Mouse (Mus musculus) thymus, postnatal 25 days (tissue): ENCODE measurements around the gene Trim65.
"Not testable (repeated sequence)": the region's sequence is repeated elsewhere in the genome, so short reads cannot be mapped to it uniquely, and the experiment has no call there.

Source experiments
- DNase-seq: peaks from one replicate; pipeline ENCODE4 v3.0.0; 2022

Trim65 gene

DNA sequence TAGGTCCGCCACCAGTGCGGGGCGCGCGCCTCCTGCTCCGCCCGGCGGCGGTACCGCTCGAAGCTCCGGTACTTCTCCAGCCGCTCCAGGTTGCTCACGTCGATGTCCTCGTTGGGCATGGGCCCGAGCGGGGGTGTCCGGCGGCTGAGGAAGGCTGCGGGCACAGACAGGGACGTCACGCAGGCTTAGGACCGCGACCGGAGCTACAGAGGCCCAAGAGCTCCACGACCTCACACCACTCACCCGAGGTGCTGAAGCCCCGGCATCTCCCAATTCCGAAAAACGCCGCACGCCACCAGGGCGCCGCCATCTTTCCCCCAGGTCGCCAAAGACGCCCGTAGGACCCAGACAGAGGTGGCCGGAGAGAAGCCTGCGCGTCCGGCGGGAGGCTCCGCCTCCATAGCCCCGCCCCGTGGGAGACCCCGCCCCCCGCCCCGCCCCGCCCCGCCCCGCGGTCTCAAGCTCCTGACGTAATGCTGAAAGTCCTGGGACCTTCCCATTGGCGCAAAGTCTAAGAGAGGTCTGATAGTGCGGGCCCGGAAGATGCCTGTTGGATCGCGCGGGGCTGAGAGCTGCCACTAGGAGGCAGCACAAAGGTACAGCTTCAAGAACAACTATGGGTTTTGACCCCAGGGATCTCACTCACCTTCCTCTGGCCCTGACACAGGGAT lies 7.7 kb upstream of the Trim65 start, which contains the start of gene Mrpl38:
Gene Mrpl38, minus strand, starts transcription at position 401 of the 671 bp plus-strand sequence.
- peak; percentile 89 for DNase-seq

DNA sequence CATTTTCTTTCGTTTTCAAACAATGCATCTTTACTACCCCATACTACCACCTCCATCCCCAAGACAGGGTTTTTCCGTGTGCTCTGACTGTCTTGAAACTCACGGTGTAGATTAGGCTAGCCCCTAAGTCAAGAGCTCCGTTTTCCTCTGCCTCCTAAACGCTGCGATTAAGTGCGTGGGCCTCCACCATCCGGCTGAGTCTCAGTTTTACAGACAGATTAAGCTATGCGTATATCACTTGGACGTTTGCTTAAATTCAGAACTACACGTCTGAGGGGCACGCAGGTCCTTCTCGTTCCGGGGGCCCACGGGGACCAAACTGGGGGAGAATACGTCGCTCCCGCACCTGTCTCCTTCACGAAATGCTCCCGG lies 7.2 kb upstream of the Trim65 start:
- DNase-seq = no peak

DNA sequence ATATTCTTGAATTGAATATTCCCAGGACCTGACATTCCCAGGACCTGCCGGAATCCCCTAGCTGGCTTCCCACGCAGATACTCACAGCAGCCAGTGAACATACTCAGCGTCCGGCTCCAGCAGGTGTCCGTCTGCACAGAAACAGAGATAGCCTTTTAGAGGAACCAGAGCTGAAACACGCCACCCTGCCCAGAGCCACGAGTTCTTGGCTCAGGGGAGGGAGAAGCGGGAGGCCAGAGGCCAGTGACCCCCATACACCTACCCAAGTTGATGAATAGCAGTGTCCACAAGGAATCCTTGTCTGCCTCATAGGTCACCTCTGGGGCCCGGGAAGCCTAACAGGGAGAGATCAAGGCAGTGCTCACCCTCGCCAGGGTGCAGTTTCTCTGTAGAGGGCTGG lies 3.2 kb upstream of the Trim65 start:
- DNase-seq = no peak

DNA sequence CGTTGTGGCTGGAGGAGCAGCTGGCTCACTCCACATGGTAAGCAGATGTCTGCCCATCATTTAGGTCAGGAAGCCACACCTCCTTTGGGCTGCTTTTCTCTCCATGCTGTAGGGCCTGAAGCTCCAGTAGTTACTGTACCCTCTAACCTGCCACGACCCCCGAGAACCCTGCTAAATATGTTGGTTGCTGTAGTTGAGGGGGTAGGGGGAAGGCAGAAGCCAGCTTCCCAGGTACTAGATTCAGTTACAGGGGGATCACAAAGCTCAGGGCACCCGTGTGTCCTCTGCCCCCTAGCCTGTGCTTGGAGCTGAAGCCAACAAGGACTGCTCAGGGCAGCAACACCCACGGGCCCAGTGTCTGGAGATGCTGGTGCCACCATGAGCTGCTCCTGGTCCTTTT lies 2.6 kb upstream of the Trim65 start:
- DNase-seq = no peak

DNA sequence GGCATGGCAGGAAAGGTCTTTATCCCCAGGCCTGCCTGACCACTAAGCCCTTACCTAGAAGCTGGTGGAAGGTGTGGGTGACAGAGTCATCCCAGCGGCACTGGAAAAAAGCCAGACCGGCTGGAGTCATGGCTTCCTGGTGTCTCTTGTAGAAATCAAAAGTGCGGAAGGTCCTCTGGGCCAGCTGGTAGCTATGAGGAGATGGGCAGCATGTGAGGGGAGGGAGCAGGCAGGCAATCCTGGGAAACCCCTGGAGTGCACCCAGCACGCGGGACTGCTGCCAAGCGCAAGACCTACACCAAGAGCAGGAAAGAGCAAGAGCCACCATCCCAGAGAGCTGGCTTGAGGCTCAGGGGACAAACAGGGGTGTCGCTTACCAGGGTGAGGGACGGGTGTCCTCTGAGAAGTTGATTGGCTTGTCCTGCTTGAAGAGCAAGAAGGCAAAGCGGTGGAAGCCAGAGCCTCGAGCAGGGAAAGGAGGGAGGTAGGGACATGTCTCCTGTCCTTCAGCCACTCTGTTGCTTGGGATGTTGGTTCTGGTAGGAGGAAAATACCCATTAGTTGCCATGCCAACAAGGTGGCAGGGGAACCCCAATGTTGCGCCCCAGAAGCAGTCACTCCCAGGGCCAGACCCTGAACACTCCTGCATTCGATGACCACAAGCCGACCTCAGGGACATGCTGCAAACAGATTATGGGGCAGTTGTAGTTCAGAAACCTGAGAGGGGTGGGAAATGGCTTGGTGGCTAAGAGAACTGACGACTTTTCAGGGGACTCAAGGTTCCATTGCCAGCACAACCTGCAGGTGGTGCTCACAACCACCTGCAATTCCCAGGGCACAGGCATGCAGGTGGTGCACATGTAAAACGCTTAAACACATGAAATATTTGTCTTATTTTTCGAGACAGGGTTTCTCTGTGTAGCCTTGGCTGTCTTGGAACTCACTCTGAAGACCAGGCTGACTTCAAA lies 1.7 kb upstream of the Trim65 start:
- DNase-seq = no peak

DNA sequence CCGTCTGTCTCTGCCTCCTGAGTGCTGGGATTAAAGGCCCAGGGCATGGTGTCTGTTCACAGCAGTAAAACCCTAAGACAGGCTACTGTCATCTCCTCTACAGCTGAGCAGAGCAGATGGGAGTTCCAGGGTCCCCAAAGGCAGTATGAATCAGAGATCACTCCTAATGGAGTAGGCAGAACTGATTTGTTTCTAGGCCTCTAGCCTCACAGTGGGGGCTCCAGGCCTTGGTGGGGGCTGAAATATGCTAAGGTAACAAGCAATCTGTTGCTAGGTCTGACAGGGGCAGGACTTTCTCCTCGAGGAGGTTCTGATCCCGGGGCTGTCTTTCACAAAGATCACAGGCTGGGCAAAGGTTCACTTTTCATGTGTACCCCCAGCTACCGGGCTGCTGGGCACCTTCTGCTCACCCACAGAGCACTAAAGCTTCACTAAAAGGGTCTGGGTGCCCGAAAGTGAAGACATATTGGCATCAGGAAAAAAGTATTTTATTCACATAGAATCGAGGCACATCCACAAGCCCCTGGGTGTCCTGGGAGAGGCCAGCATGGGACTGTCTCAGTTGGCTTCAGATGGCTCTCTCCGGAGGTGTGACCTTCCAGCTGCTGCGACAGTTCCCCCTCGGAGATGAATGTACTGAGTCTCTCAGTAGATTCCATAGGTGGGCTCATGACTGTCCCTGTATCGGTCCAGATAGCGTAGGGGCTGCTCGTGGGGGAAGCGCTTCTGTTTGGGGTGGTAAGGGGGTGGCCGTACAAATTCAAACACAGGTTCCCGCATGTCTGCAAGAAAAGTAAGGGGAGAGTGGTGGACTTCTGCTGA lies 632 bp upstream of the Trim65 start:
- DNase-seq = no peak

DNA sequence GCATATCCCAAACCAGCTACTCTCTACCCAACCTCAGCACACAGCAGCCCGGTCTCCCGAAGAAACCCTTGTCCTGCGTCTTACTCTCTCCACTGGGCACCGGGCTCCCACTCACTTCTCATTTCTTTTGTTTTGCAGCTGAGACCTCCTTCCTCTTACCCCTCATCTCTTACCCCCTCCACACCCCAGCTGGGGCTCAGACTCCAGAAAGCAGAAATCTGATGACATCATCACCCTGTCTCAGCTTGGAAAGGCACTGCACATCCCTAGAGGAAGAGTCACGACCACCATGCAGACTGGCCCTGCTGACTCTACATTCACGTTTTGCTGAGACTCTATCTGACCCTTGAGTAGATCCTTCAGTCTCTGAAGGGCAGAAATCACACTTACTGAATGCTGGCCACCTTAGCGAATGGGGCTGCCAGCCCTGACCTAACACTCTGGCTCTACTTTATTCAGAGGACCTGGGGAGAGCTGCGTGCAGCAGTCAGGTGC lies 888 bp downstream of the Trim65 start:
- peak; percentile 38 for DNase-seq

DNA sequence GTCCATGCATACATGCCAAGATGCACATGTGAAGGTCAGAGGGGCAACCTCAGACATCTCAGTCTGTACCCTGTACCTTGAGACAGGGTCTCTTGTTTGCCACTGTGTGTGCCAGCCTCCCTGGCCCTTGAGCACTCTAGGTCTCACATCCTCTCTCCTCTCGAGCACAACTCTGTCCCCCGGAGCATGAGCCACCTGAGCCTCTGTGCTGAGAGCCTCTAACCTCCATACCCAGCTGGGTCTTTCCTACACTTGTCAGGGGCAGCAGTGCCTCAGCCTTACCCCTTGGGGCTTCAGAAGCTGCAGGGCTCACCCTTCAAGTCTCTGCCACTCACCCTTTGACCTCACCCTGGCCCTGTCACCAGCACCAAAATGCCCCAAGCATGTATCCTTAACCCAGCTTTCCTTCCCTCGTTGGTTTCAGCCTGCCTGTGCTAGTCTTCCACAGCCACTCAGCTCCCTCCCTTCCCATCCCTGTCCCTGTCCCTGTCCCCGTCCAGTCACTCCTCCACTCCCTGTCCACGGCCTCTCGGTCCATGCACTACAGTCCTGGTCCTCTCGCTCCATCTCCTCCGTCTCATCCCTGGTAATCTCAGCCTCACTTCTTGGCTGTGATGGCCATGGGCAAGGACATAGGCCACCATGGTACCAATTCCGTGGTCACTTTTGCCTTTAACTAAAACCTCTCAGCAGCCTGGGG lies 1.7 kb downstream of the Trim65 start:
- DNase-seq = no peak

DNA sequence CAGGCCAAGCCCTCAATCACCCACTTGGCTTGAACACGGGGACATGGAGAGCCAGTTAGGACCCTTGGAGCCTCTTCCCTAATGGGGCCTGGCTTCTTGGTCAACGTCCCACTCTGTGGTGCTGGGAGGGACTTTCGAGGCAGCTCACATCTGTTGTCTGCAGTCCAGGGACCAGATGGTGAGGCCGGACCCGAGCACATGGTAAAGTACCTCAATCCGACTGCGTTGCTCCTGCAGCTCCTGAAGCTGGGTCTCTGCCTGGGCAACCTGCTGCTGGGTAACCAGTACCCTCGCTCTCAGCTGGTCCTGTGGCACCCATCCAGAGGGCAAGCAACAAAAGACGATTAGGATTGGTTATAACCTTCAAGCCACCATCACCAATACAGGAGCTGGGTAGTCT lies 2.9 kb downstream of the Trim65 start:
- no peak for DNase-seq

DNA sequence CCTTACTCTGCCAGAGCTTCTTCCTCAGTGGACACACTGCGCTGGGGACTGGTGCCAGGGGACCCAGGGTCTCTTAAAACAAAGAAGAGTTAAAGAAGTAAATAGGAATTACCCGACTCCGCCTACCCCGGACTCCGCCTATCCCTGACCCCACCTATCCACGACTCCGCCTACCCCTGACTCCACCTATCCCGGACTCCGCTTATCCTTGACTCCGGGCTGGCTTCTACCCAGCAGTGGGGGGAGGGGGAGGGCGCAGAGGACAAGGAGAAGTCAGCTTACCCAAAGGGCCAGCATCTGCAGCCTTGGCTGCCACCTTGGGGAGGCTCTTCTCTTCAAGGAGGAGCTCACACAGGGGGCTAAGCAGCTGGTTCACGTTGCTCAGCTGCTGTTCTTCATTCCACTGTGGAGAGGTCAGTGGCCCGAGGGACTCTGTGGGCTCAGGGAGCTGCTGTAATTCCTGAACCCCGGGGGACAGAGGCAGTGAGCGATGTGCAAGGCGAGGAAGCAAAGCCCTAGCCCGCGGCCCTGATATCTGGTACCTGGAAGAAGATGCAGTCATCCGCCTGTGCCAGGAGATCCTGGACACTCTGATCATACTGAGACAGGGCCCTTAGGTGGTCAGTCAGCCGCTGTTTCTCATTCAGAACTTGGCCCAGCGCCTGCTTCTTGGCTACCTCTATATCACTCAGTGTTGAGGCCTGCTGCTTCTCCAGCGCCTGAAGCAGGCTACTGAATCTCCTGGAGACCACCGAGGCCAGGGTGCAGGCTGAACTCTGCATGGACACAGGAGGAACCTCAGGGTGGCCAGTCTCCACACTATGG lies 3.6 kb downstream of the Trim65 start, which contains the start of gene Trim47:
Gene Trim47, minus strand, starts transcription at position 55 of the 825 bp plus-strand sequence.
- DNase-seq = no peak

DNA sequence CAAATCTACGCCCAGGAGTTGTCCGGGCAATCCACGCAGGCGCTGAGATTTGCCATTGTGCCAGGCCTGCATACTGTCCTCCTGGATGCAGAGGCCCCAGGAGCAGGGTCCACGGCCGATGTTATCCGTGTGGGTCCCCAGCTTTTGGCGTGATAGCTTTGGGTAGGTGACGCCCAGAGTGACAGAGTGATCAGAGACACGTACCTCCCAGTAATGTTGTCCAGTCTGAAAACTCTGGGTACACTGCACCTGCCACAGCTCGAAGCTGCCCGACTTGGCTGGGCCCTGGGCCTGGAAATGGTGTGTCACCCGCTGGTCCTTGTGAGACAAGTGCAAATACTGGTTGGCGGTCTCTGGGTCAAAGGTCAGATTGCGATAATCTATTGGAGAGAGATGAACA lies 4.7 kb downstream of the Trim65 start:
- DNase-seq = no peak

DNA sequence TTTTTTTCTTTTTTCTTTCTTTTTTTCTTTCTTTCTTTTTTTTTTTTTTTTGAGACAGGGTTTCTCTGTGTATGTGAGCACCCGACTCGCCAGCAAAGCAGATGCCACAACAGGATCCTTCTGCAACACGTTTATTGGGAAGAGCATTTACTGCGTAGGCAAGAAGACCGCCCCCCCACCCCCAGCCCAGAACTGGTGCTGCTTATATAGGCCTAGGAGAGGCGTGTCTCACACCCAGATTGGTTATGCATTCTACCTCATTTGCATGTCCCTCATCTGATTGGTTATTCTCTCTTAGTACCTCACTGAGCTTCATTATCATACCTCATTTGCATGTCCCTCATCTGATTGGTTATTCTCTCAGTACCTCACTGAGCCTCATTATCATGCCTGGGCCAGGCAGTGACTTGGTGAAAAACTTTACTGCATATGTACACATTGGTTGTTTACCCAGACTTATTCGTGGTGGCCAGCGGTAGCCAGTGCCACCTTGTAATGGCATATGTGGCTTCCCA lies 9.1 kb downstream of the Trim65 start:
- DNase-seq = not testable (repeated sequence)

DNA sequence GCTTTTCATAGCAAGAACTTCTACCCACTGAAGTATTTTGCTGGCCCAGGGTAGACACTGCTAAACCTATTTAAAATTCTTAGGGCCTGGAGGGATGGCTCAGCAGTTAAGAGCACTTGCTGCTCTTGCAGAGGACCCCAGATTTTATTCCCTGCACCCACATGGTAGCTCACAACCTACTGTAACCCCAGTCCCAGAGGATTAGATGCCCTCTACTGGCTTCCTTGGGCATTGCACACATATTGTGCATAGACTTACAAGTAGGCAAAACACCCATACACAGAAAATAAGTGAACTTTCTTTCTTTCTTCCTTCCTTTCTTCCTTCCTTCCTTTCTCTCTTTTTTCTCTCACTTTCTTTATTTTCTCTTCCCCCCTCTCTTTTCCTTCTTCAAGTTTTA lies 13.1 kb downstream of the Trim65 start:
- no peak for DNase-seq

DNA sequence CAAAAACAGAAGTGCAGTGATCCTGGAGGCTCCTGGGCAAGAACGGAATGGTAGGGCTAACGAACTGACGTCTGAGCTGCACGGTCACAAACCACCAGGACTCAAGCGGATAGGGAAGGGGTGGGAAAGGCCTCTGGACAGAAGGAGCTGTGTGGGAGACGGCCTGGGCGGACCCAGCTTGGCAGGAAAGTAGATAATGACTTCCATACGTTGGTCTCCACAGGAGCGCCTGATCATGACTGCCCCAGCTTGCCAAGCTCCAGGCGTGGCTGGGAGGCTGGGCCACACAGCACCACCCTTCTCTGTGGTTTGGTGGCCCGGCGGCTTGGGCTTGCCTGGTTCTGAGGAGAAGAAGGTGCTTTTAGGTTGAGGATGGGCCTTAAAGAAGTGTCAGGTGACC lies 13.7 kb downstream of the Trim65 start:
- DNase-seq = no peak

DNA sequence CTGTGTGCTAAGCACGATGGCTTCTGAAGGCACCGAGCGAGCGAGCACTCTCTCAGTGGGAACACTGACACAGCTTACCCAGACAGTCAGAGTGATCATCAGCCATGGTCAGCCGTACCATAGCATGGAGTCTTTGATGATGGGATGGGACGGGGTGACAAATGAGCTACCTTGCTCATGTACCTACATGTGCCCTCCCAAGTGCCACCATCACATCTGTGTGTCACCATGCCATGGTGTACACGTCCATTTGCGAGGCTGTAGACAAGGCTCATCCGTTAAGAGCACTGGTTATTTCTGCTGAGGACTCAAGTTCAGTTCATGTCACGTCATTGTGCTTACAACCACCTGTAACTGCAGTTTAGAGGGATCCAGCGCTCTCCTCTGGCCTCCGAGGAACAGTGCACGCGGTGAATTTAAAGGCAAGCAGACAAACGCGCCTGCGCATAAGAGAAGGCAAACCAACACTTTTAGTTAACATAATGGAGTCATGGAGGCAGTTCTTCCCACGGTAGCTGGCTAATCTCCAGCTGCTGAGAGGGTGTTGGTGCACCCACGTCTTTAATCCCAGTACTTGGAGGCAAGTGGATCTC lies 19.2 kb downstream of the Trim65 start:
- DNase-seq = no peak

DNA sequence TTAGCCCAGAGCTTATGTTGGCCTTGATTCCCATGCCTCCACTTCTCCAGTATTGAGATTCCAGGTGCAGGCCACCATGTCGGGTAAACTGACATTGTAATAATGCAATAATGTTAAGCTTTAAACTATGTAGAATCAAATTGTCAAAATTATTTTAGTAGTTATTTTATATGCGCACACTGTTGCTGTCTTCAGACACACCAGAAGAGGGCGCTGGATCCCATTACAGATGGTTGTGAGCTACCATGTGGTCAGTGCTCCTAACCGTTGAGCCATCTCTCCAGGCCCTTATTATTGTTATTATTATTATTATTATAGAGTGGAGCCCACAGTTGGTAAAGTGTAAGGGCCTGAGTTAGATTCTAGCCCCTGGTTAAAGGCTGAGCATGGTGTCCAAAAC lies 19.9 kb downstream of the Trim65 start:
- no peak for DNase-seq

DNA sequence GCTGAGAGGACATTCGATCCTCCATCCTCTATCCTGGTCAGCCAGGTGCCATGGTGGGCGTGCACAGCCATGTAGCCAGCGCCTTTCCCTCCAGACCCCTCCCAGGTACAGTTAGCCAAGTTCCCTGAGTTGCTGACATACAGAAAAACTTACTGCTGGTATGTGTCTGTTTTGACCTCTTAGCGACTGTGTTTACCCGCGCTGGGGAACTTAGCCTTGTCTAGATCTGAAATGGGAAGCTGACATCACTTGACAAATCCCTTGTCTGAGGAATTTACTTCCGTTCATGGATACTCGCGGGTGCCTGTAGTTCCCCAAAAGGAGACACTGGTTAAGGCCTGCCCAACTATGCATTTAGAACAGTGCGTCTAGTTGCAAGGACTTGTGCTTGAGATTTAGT lies 20.4 kb downstream of the Trim65 start:
- DNase-seq = no peak

DNA sequence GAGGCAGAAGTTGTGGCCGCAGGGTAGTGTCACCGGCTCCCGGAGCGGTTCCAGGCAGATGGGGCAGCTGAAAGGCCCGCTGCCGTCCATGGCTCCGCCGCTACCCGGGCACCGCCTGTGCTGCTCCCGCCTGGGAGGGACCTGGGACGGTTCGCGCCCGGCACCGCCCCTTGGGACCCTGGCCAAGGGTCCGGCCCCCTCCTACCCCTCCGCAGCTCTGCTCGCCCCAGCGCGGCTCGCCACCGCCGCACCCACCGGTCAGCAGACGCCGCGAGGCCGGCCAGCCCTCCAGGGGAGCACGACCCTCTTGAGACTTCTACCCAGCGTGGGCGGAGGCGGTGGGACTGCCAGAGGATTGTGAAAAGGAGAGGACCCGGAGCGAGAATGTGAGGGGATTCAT lies 20.8 kb downstream of the Trim65 start:
- no peak for DNase-seq

DNA sequence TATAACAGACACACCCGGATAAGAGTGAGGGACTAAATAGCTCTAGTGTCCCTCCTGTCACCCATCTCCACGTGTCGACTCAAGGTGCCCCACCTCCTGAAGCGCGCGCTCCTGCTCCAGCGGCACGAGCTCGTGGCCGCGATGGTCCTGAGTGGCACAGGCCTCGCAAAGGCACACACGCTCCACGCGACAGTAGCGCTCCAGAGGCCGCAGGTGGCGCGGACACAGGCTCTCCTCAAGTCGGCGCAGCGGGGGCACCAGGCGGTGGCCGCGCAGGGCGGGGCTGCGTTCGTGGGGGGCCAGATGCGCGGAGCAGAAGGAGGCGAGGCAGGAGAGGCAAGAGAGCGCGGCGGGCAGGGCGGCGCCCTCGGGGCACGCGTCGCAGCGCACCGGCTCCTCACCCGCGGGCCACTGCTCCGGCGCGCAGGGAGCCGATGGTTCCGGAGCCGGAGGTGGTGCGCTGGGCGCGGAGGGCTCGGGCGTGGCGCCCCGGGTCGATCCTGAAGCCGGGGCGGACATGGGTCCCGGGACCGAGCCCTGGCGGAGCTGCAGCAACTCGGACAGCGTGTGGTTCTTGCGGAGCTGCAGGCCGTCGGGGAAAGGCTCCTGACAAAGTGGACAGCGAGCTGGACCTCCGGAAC lies 21.4 kb downstream of the Trim65 start:
- DNase-seq = no peak

DNA sequence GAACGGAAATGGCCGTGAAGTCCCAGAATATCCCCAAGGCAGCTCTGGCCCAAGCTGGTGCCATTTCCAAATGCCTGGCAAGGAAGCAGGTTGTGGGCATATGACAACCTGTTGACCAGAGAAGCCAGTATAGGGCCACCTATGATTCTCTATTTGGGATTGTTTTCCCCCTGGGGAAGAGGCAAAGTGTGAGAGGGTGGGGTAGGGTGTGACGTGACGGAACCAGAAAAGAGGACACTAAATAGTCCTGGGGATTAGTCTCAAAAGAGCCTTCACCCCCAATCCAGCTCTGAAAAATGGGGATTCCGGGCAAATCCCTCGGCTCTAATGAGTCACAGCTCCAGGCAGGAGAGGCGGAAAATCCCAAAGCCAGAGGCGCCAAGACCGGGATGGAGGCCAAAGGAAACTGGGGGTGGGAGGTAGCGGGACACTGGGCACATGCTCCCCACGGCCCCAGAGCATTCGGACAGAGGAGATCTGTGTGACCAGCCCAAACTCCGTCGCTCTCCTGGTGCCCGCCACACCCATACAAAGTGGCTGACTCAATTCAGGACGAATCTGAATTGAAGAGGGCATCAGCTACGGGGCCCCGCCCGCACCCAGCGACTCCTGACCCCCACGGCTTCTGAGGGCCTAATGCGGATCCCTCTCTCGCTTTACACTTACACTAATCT lies 22.3 kb downstream of the Trim65 start:
- DNase-seq = no peak
